Mouse (Mus musculus) mouse embryonic stem cell (cell line): Measurements from ENCODE around the gene Zbtb42.

Experiments
- in situ Hi-C, 2 experiments: fragments of 300-500 bp; cut with MboI; formaldehyde crosslinking; loops; 1 replicate in 1 of 2; 3 replicates in 1 of 2; pipeline ENCODE4 v1.14.3; 2019 to 2020; ENCODE audit warnings: low sequenced_read_pairs in 2 of 2, low pct_unique_long_range_greater_than_20kb in 1 of 2, mixed read lengths in 1 of 2; ENCODE audit not compliant: unreplicated experiment in 1 of 2

The Zbtb42 gene

GRCm38 (mm10) chr12:112659109-112659508, 19.5 kb upstream of the Zbtb42 start:
- in situ Hi-C loops = loop anchor here (5.0 kb wide), 1 partner anchor 48 kb away; no protein-coding TSS in a partner anchor

DNA sequence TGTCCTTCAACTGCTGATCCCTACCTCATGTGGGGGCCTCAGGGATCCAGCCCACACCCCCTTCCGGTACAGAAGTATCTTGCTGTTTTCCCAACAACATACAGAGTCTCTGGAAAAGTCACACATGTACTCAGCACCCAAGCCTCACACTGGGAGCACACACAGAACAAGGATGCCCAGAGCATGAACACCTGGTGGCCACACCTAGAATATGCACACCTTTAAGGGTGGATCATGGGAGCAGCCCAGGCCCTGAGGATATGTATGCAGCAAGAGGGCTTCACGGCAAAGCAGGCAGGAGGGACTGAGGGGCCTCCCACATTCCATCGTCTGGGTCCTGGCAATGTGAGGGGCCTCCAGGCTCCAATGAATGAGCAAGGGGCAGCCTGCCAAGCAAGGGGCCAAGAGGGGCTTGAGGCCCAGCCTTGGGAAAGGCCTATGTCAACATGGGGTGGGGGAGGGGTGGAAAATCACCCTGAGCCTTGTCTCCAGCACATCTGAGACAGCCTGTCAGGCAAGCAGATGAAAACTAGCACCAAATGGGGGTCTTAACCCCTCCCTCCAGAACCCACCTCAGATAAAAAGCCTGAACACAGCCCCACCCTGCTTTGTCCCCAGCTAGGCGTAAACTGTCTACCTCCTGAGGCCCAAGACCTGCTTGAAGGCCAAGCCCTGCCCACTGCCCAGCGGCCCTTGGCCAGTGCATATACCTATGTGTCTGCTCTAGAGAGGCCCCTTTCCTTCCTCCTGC, 17.9 kb upstream of the Zbtb42 start:
- in situ Hi-C loops = no loop called here

GRCm38 (mm10) chr12:112661327-112661605, 17.4 kb upstream of the Zbtb42 start:
- in situ Hi-C loops = no loop called here

GRCm38 (mm10) chr12:112661851-112662250, 16.8 kb upstream of the Zbtb42 start:
- in situ Hi-C loops = no loop called here

DNA sequence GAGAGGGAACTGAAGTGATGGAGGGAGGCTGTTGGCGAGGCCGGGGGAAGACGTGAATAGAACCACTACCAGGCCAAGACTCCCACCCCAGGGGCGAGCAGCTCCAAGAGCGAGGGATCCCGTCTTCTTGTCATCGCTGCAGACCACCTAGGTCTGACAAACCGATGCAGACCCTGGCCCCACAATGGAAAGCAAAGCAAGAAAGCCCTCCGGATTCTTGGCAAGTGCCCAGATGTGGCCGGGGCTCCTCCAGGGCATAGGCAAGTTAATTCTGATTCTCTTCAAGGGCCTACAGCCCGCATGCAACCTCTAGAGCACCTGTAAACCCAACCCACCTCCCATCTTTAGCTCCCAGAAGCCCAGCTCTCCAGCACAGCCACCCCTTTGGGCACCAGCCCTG, 15.3 kb upstream of the Zbtb42 start:
- in situ Hi-C loops = no loop called here

- in situ Hi-C loops = no loop called here
These were observed 14.9 kb upstream of the Zbtb42 start for GRCm38 (mm10) chr12:112663716-112664115.

- in situ Hi-C loops = no loop called here
These were observed 14.5 kb upstream of the Zbtb42 start for GRCm38 (mm10) chr12:112664124-112664523.

- in situ Hi-C loops = no loop called here
These were observed 14.0 kb upstream of the Zbtb42 start for GRCm38 (mm10) chr12:112664656-112665055.

DNA sequence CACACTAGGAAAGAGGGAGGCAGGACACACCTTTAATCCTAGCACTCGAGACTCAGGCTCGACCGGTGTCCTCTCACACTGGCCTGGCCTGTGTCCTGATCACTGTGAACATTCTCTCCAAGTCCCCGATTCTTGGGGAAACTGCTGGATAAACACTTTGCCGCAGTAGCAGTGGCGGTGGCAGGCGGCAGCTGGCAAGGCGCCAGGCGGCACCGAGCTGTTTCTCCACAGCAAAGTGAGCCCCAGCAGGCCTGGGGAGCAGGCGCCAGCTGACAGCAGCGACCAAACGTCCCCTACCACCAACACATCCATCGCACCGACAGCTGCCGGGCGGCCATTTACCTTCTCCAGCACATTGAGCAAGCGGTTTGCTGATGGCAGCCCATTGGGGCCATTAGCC, 13.2 kb upstream of the Zbtb42 start:
- in situ Hi-C loops = no loop called here

- in situ Hi-C loops = no loop called here
These were observed 12.6 kb upstream of the Zbtb42 start for GRCm38 (mm10) chr12:112665881-112666544.

- in situ Hi-C loops = no loop called here
These were observed 10.9 kb upstream of the Zbtb42 start for GRCm38 (mm10) chr12:112667619-112668297.

GRCm38 (mm10) chr12:112670718-112671393, 7.8 kb upstream of the Zbtb42 start:
- in situ Hi-C loops = no loop called here

DNA sequence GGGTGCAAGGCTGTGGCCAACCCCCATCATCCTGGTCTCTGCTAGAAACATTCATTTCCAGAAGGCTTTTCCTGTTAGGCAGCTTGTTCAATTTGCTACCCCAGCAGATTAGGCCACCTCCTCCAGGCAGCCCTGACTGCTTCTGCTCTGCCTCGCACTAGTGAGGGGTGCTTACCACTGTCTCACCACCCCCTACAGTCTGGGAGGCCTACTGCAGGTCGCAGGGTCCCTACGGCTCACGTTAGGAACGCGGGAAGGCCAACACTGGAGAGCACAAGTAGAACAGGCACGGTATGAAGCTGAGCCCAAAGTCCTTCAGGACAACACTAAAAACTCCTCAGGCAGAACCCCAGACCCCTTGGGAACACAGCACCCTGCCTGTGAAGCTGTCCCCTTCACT, 6.7 kb upstream of the Zbtb42 start:
- in situ Hi-C loops = no loop called here

DNA sequence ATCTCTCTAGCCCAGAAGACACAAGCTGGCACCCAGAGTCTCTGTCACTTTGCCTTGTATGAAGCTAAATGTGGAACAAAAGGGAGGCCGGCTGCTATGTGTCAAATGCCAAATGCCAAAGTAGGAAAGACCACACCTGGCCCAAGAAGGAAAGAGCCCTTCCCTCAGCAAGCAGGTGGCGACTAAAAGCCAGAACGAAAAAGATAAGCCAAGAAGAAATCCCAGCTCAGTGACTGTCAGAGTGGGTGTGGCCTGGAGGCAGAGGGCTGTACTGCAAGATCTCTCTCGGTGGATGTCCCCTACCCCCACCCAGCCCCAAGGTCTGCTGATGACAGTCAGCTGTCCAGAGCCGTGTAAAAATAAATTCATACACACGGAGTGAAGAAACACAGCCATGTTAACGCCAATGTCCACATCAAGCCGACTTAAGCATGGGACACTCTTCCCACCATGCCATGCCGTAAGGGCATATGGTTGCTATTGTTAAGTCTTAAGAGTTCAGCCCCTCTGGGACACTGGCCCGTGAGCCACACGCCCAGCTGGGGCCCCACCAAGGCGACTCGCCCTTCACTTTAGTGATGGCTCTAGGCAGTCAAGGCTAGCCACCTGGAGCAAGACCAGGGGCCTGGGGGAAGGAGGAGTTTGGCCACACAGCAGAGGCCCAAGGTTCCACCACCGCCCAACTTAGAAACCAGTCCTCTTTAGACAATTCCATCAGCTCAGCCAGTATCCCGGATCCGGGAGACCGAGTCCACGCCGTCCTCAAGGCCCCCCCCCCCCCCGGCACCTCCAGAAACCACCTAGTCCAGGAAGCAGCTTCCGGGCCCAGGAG, 5.7 kb upstream of the Zbtb42 start:
- in situ Hi-C loops = no loop called here

GRCm38 (mm10) chr12:112673576-112674091, 5.0 kb upstream of the Zbtb42 start:
- in situ Hi-C loops = no loop called here

GRCm38 (mm10) chr12:112674132-112675011, 4.3 kb upstream of the Zbtb42 start, which contains the start of gene Akt1:
Akt1 (minus strand) TSS chr12:112674884.
- in situ Hi-C loops = no loop called here
